Mouse (Mus musculus) liver, postnatal 0 days (tissue): ENCODE measurements around the gene Hoxa13. TPM values are rescaled to one million over a fixed set of nuclear protein-coding genes. Genes with fewer than 3 reads are reported as not detected.
A peak's percentile ranks its signal among the peaks of the same experiment; 100 is the strongest.

Source experiments
- ATAC-seq: fragments of 200-750 bp; cut with Nextera tagmentation; 2 replicates; pipeline ENCODE4 v1.8.0; 2017; ENCODE audit warnings: mild to moderate bottlenecking, moderate library complexity
- DNase-seq: peaks from one replicate; pipeline ENCODE4 v3.0.0-alpha.2; 2016
- H3K27ac ChIP-seq: fragments of 300-500 bp; sonication (generic); 2 replicates; pipeline ENCODE4 v1.5.1; 2014; ENCODE audit warnings: antibody characterized with exemption, moderate library complexity, mild to moderate bottlenecking, low read depth
- H3K27me3 ChIP-seq: fragments of 300-500 bp; sonication (generic); 2 replicates; pipeline ENCODE4 v1.6.1; 2014; ENCODE audit warnings: low read length, control low read depth, mixed read lengths; ENCODE audit not compliant: insufficient read depth
- H3K36me3 ChIP-seq: fragments of 300-500 bp; sonication (generic); replicated peaks from 2 replicates; pipeline ENCODE4 v1.6.1; 2014; ENCODE audit warnings: mild to moderate bottlenecking, control low read depth, low read length, moderate library complexity, mixed read lengths; ENCODE audit not compliant: insufficient read depth
- H3K4me1 ChIP-seq: fragments of 300-500 bp; sonication (generic); 2 replicates; pipeline ENCODE4 v1.6.1; 2014; ENCODE audit warnings: antibody characterized with exemption, mild to moderate bottlenecking, control low read depth; ENCODE audit not compliant: insufficient read depth
- H3K4me2 ChIP-seq: fragments of 300-500 bp; sonication (generic); 2 replicates; pipeline ENCODE4 v1.6.1; 2014; ENCODE audit warnings: low read depth, mild to moderate bottlenecking, low read length, moderate library complexity, mixed read lengths
- H3K4me3 ChIP-seq: fragments of 300-500 bp; sonication (generic); 2 replicates; pipeline ENCODE4 v1.5.1; 2014; ENCODE audit warnings: low read depth, low read length
- H3K9ac ChIP-seq: fragments of 300-500 bp; sonication (generic); replicated peaks from 2 replicates; pipeline ENCODE4 v1.6.1; 2014; ENCODE audit warnings: mild to moderate bottlenecking, moderate library complexity
- H3K9me3 ChIP-seq: fragments of 300-500 bp; sonication (generic); 2 replicates; pipeline ENCODE4 v1.6.1; 2016; ENCODE audit warnings: mild to moderate bottlenecking, control low read depth, low read length, mixed read lengths
- CTCF ChIP-seq: sonication (generic); IDR thresholded peaks from 2 replicates; pipeline ENCODE4 v1.5.1; 2016; ENCODE audit warnings: antibody characterized with exemption, low read depth
- EP300 ChIP-seq: IDR thresholded peaks from 2 replicates; pipeline ENCODE4 v1.6.1; 2016; ENCODE audit warnings: antibody characterized with exemption, low read depth, mild to moderate bottlenecking
- WGBS: fragments of 180-500 bp; shearing (Covaris S2); extraction: QIAGEN DNeasy Blood & Tissue Kit; methylation state at CpG from one replicate; pipeline ENCODE4 v1.1.7; 2014; ENCODE audit not compliant: insufficient replicate concordance; 5-methylcytosine and 5-hydroxymethylcytosine counted together
- polyA plus RNA-seq: library from polyadenylated mRNA; unstranded; fragments of >200 nt; fragmentation: Nextera tagmentation; extraction: Ambion mirVana; gene quantifications from 2 replicates; pipeline ENCODE4 v1.2.1, GENCODE M21; 2015

Gene Hoxa13
- polyA plus RNA-seq, 1 experiment from 2014 or later = not detected

GRCm38 (mm10) chr6:52221993-52222685 is 38.5 kb downstream of the Hoxa13 start:
- peaks cover 12% of the 10 kb centered on the region for H3K4me1 ChIP-seq
- ATAC-seq (0 out of 2 replicates have a peak, but pooled peaks have one; percentile 3), DNase-seq (no peak)
- no peaks in the 10 kb centered on the region for H3K36me3 ChIP-seq
- TF ChIP-seq EP300 (no peak), CTCF (no peak)
- H3K9ac ChIP-seq = no peak overlapping the region
- no peaks in the 10 kb centered on the region for H3K9me3 ChIP-seq
- H3K4me2 ChIP-seq = peak overlapping the region; percentile 90
- H3K27ac ChIP-seq = no peak overlapping the region
- 14% methylated on average over 21 of the region's 21 CpGs for WGBS
- H3K4me3 ChIP-seq = peak overlapping the region; percentile 58
- peaks cover 100% of the 10 kb centered on the region for H3K27me3 ChIP-seq

GRCm38 (mm10) chr6:52221337-52221992 is 39.2 kb downstream of the Hoxa13 start, which contains the start of gene Hoxa7:
TSS of gene Hoxa7 (minus strand) at chr6:52221854.
- no peaks in the 10 kb centered on the region for H3K9me3 ChIP-seq

GRCm38 (mm10) chr6:52220865-52221310 is 39.8 kb downstream of the Hoxa13 start:
- DNase-seq (no peak), ATAC-seq (no peak)
- no peak overlapping the region; the same call in 1 of the 2 replicates for H3K9ac ChIP-seq
- no peak for TF ChIP-seq CTCF
- no peak for TF ChIP-seq EP300
- H3K36me3 ChIP-seq = no peaks in the 10 kb centered on the region
- no peak overlapping the region for H3K27ac ChIP-seq
- WGBS = 8% methylated on average over 12 of the region's 12 CpGs
- H3K27me3 ChIP-seq = peaks cover 100% of the 10 kb centered on the region
- H3K4me3 ChIP-seq = peak overlapping the region; percentile 58
- H3K9me3 ChIP-seq = no peaks in the 10 kb centered on the region
- H3K4me2 ChIP-seq = peak overlapping the region; percentile 90
- peaks cover 13% of the 10 kb centered on the region for H3K4me1 ChIP-seq

More at GRCm38 (mm10) chr6:52221337-52221992, 39.2 kb downstream of the Hoxa13 start, which contains the start of gene Hoxa7:
- H3K4me3 ChIP-seq = peak within 1 kb of the TSS; percentile 58
- DNase-seq (peak; percentile 86), ATAC-seq (peak; percentile 86)
- H3K4me1 ChIP-seq = peaks cover 15% of the 10 kb centered on the region
- H3K27ac ChIP-seq = no peak within 1 kb of the TSS
- 1% methylated on average over 46 of the region's 46 CpGs for WGBS
- H3K36me3 ChIP-seq = no peaks in the 10 kb centered on the region
- peaks cover 100% of the 10 kb centered on the region for H3K27me3 ChIP-seq
- H3K9ac ChIP-seq = peak within 1 kb of the TSS; percentile 59
- peak within 1 kb of the TSS; percentile 90 for H3K4me2 ChIP-seq
- TF ChIP-seq CTCF (peak; percentile 96), EP300 (no peak)

- no peak for DNase-seq
Measured at GRCm38 (mm10) chr6:52220003-52220864, 40.4 kb downstream of the Hoxa13 start.

GRCm38 (mm10) chr6:52219234-52219942 is 41.3 kb downstream of the Hoxa13 start:
- Histone ChIP-seq H3K27ac (no peak overlapping the region), H3K9me3 (no peaks in the 10 kb centered on the region), H3K4me3 (no peak overlapping the region), H3K4me1 (peaks cover 13% of the 10 kb centered on the region), H3K4me2 (no peak overlapping the region), H3K27me3 (peaks cover 100% of the 10 kb centered on the region), H3K9ac (no peak overlapping the region), H3K36me3 (no peaks in the 10 kb centered on the region)
- DNase-seq (no peak), ATAC-seq (no peak)
- TF ChIP-seq CTCF (no peak), EP300 (no peak)
- WGBS = 55% methylated on average over 9 of the region's 9 CpGs

More at GRCm38 (mm10) chr6:52220003-52220864, 40.4 kb downstream of the Hoxa13 start:
- no peak overlapping the region for H3K9ac ChIP-seq
- no peaks in the 10 kb centered on the region for H3K9me3 ChIP-seq
- WGBS = 25% methylated on average over 32 of the region's 32 CpGs
- peaks cover 100% of the 10 kb centered on the region for H3K27me3 ChIP-seq
- no peak for TF ChIP-seq EP300
- no peak for TF ChIP-seq CTCF
- 0 out of 2 replicates have a peak overlapping the region, but pooled peaks have one; percentile 10 for H3K4me2 ChIP-seq
- no peak overlapping the region for H3K4me3 ChIP-seq
- H3K27ac ChIP-seq = no peak overlapping the region
- ATAC-seq = no peak
- peaks cover 13% of the 10 kb centered on the region for H3K4me1 ChIP-seq
- no peaks in the 10 kb centered on the region for H3K36me3 ChIP-seq
